Mouse (Mus musculus): ENCODE measurements around the gene Med24.

Gene Med24

GRCm38 (mm10) chr11:98729119-98729588 is at the start of gene Med24:
Gene Med24, minus strand, starts transcription at chr11:98729435.
- ATAC-seq (ENCODE audit: insufficient number of reproducible peaks, low FRiP score, low TSS enrichment), result peak; percentile 97

GRCm38 (mm10) chr11:98777888-98778287 is 48.7 kb upstream of the Med24 start:
- no peak for ATAC-seq (ENCODE audit: insufficient number of reproducible peaks, low FRiP score, low TSS enrichment)

- ATAC-seq (ENCODE audit: insufficient number of reproducible peaks, low FRiP score, low TSS enrichment), result no peak
Measured at GRCm38 (mm10) chr11:98776843-98777590, 47.8 kb upstream of the Med24 start.

DNA sequence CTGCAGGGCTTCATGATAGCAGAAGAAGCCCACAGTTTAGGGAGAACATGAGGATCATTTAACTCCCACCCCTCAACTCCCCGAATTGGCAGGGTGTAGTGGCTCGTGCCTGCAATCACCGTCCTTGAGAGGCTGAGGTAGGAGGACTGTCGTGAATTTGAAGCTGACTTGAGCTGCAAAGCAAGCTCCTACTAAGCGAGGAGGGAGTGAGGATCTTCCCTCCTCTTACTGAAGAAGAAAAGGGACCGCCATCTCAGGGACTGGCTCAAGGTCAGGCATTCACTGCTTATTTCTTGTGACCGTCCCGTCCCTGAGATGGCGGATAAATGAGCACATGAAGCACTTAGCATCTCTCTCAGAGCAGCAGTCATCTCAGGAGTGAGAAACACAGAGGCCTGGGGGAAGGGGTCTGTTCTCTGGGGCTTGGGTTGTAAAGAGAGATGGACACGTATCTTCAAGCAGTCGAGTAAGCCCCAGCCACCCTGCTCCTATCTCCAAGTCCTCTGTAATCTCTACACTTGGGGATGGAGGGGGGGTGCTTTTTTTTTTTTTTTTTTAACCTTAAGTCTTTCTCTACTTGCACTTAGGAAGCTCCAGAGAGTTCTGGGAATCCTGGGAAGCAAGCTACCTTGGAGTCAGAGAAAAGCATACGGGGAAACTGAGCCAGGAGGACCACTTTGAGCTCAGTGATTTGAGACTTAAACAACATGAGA is 47.0 kb upstream of the Med24 start:
- ATAC-seq (ENCODE audit: insufficient number of reproducible peaks, low FRiP score, low TSS enrichment), result no peak

DNA sequence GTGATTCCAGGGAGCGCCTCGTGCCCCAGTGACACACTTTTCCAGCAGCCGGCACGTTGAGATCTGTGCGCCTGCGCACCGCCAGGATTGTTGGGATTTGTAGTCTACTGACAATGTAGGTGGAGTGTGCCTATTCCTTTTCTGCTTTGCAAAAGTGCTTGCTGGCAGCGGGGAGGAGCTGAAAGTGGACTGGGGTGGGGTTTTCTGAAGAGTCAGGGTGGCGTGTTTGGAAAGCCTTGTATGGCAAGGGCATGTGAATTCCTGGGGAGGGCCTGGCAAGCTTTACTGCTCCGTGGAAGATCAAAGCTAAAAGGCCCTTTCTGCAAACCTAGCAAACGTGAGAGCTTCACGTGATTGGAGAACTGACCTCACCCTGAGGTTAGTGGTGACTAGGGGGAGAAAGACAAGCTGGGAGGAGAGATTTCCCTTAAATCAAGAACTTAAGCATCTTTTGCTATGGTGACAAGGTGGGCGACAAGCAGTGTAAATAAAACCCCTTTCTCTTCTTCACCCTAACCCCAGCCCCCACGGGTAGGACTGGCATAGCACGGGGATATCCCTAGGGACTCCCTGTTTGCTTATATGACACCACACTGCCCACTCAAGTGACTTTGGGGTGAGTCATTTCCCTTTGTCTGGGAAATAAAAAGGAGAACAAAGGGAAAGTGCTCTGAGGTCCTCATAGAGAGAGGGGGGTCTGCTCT is 46.3 kb upstream of the Med24 start:
- ATAC-seq (ENCODE audit: insufficient number of reproducible peaks, low FRiP score, low TSS enrichment), result peak; percentile 60; the same call in 1 of the 2 replicates

GRCm38 (mm10) chr11:98774582-98775347 is 45.5 kb upstream of the Med24 start, which contains the start of gene Nr1d1:
Gene Nr1d1, minus strand, starts transcription at chr11:98775333.
- peak; percentile 5; the same call in 1 of the 2 replicates for ATAC-seq (ENCODE audit: insufficient number of reproducible peaks, low FRiP score, low TSS enrichment)

DNA sequence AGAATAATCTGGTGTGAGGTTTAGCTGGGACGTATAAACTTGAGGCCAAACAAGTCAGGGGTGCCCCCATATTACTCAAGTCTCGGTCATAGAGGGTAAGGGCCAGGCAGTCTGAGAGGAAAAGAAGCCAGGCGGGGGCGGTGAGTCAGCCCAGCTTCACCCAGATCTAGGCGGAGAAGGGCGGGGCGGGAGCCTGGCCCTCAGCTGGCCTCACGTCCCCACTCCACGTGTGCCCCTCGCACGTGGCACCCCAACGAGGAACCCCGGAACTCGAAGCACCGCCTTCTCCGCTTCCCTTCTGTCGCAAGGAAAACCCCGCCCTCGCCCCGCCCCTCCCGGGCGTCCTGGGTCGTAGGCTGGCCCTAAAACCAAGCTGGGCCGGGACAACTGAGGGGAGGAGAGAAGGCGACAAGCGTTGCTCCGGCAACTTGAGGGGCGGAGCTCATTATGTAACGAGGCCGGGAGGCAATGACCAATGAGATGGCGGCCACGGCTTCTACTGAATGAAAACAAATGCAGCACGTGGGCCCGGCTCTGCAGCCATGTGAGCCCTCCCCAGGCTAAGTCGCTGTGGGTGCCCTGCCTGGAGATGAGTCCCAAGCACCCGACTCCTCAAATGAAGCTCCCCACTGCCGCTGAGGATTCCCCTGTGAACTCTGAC is 44.5 kb upstream of the Med24 start:
- peak; percentile 53 for ATAC-seq (ENCODE audit: insufficient number of reproducible peaks, low FRiP score, low TSS enrichment)

DNA sequence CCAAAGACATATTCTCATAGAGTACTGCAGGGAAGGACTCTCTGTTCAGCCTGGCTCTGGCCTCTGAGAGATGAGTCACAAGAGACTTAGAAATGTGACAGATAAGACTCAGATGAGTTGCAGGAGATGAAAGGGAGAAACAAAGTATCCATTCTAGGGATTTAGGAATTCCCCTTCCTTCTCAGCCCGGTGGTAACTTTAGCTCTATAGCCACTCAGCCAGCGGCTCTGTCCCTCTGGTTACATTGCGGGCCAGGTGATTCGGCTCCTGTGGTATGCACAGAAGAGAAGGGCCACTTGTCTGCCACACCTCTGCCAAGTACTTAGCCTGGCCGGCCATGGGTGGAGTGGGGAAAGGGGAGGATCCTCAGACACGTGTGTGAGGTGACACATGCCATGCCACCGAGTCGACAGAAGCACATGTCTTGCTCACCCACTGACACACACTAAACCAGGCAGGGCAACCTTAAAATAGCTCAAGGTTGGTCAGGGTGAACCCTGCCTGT is 43.5 kb upstream of the Med24 start:
- ATAC-seq (ENCODE audit: insufficient number of reproducible peaks, low FRiP score, low TSS enrichment), result no peak

DNA sequence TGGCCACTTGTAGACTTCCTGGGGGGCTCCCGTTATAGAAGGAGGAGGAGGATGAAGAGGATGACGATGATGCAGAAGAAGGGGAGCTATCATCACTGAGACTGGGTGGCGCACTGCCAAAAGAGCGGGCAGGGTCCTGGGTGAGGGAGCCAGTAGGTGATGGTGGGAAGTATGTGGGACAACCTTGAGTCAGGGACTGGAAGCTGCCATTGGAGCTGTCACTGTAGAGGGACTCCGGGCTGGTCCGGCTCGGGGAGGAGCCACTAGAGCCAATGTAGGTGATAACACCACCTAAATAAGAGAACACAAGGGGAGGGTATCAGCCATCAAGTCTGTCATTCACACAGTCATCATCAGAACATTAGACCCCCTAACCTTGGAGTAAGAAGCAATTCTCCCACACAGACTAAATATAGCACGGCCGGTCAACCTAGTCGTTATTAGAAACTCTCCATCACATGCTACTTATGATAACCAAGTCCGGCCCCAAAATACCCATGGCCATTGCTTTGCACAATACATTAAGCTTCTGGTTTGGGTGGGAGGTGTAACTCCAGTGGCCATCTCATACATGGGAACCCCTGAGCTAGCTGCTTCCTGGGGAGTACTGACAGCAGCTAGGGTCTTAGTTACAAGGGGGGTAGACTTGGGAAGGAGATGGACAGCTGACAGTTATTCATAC is 42.8 kb upstream of the Med24 start:
- ATAC-seq (ENCODE audit: insufficient number of reproducible peaks, low FRiP score, low TSS enrichment), result no peak

GRCm38 (mm10) chr11:98771131-98771530 is 41.9 kb upstream of the Med24 start:
- no peak for ATAC-seq (ENCODE audit: insufficient number of reproducible peaks, low FRiP score, low TSS enrichment)

DNA sequence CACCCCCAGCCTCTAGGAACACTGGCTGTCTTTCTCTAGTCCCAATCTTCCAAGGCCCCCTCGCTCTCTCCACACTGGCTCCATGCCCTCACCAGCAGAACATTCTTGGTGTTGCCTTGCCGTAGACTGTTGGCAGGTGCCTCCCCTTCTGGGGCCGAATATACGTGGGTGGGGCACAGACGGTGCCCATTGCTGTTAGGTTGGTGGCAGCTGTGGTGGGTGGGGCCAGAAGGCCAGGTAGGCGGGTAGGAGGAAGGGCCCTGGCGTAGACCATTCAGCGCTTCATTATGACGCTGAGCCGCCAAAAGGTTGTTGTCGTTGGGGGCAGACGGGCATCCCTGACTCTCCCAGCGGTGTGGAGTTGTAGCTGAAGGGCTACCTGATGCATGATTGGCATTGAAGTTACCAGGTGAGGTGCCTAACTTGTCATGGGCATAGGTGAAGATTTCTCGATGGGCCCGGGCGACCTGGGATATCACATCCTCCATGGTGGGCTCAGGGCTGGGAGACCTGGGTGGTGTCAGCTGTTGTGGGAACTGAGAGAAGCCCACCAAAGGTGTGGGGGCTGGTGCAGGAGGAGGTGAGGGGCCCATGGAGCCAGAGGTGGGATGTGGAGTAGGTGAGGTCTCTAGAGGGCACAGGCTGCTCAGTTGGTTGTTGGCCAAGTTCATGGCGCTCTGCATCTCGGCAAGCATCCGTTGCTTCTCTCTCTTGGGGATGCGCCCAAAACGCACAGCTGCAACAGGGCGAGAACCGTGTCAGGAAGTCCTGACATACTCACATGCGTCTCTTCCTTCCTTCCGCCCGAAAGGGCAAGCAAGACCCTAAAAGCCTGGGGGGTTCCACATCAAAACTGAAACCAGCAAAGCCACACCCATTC is 41.1 kb upstream of the Med24 start:
- ATAC-seq (ENCODE audit: insufficient number of reproducible peaks, low FRiP score, low TSS enrichment), result no peak

DNA sequence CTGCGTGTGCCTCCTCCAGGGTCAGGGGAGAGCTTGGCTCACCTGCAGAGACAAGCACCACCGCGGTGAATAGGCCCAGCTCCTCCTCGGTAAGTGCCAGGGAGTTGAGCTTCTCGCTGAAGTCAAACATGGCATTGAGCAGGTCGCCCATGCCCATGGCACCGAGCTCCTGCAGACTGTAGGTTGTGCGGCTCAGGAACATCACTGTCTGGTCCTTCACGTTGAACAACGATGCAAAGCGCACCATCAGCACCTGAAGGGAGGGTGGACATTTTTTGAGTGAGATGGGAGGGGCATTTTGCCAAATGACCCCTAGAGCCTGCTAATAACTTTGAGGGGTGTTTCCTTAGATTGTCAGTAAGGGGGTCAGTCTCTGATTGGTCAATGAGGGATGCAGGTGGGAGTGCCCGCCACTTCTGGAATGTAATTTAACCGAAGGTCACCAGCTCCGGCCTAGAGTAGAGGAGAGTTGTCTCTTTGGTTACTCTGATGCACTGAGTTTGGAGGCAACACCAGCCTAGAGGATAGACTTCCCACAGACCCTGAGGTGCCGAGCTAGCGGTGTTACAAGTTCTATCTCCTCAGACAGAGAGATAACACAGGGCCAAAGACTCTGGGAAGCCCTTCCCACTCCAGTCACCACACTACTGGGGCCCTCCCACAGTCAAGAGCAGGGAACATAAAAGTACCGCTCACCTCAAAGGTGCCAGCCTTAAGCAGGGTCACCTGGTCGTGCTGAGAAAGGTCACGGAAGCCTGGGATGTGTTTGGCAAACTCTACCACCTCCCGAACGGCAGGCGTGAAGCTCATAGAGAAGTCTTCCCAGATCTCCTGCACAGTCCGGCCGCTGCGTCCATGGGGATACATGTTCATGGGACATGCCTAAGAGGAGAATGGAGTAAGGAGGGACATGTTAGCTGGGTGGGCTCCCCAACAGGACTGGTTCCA is 40.0 kb upstream of the Med24 start:
- no peak for ATAC-seq (ENCODE audit: insufficient number of reproducible peaks, low FRiP score, low TSS enrichment)

GRCm38 (mm10) chr11:98768127-98769006 is 39.1 kb upstream of the Med24 start:
- no peak for ATAC-seq (ENCODE audit: insufficient number of reproducible peaks, low FRiP score, low TSS enrichment)

DNA sequence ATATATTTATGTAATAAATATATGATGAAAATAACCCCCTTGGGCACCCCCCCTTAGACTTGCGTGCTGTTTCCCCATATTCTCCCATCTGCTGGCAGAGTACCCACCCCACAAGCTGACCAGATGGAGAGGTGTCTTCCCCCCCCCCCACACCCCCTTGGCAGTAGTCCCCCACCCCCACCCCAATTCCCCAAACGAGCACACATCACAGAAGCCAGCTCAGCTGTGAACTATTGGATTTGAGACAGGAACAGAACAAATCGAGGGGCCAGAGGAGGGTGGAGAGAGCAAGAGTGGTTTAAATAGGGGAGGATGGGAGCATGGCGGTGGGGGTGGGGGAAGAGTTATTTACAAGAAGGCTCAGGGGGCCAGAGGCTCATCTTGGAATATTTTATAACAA is 38.5 kb upstream of the Med24 start:
- ATAC-seq (ENCODE audit: insufficient number of reproducible peaks, low FRiP score, low TSS enrichment), result no peak

GRCm38 (mm10) chr11:98767276-98767675 is 38.0 kb upstream of the Med24 start:
- no peak for ATAC-seq (ENCODE audit: insufficient number of reproducible peaks, low FRiP score, low TSS enrichment)

DNA sequence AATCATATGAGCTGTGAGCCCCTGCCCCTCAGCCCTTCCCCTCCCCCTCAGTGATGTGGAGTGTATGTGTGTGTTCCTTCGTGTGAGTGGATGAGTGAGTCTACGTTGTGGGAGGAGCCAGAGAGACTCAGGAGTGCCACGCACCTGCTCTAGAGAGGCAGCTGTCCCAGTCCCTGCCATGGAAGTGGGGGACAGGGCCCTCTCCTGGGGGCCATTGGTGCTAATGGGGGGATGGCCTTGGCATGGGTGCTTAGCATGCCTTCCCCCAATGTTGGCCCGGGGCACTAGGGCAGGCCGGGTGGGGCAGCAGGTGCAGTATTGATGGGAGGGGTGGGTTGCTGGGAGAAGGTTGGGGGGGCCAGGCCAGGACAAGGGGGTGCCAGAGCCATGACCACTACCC is 37.6 kb upstream of the Med24 start:
- no peak for ATAC-seq (ENCODE audit: insufficient number of reproducible peaks, low FRiP score, low TSS enrichment)
